Mouse (Mus musculus): ENCODE data around the gene Mbd3. TPM values are rescaled to one million over a fixed set of nuclear protein-coding genes. Genes with fewer than 3 reads are reported as not detected.

The Mbd3 gene
- total RNA-seq, 2 experiments from 2014 or later = 139 to 150 TPM

- no peak overlapping the region for H3K4me3 ChIP-seq
- intact Hi-C loops (cut with DNase I) = no loop called here
- no peak for TF ChIP-seq CTCF (IDR thresholded peaks at IDR 0.05)
These were observed 22.5 kb upstream of the Mbd3 start for GRCm38 (mm10) chr10:80421651-80422472.

DNA sequence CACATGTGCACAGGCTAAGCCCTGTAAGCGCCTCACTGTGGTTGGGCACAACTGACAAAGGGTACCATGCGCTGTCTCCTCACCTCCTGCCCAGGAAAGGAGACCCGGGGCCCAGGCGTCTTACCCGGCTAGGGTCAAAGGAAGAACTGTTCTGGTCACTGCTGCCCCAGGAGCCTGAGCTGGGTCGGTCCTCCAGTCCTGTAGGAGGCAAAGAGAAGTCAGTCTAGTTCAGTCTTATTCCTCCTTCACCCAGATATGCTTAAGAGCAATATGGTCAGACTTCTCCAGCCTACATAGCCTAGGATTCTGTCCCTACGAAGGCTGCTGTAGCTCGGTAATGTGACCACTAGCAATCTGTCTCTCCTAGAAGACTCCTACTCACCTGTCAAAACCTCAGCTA is 21.9 kb upstream of the Mbd3 start:
- Histone ChIP-seq H3K27ac (no peak overlapping the region), H3K4me3 (no peak overlapping the region)
- intact Hi-C loops (cut with DNase I) = no loop called here
- TF ChIP-seq CTCF (IDR thresholded peaks at IDR 0.05) = no peak
- DNase-seq (ENCODE audit: extremely low spot score in 1 of 2, low spot score in 2 of 2) = no peak

More at GRCm38 (mm10) chr10:80421651-80422472, 22.5 kb upstream of the Mbd3 start:
- no peak overlapping the region for H3K27ac ChIP-seq
- DNase-seq (ENCODE audit: extremely low spot score in 1 of 2, low spot score in 2 of 2) = no peak

- no peak for TF ChIP-seq CTCF (IDR thresholded peaks at IDR 0.05)
- H3K27ac ChIP-seq = no peak overlapping the region
- intact Hi-C loops (cut with DNase I) = no loop called here
- no peak overlapping the region for H3K4me3 ChIP-seq
- DNase-seq (ENCODE audit: extremely low spot score in 1 of 2, low spot score in 2 of 2) = no peak
These were observed 21.4 kb upstream of the Mbd3 start for GRCm38 (mm10) chr10:80420729-80421128.

DNA sequence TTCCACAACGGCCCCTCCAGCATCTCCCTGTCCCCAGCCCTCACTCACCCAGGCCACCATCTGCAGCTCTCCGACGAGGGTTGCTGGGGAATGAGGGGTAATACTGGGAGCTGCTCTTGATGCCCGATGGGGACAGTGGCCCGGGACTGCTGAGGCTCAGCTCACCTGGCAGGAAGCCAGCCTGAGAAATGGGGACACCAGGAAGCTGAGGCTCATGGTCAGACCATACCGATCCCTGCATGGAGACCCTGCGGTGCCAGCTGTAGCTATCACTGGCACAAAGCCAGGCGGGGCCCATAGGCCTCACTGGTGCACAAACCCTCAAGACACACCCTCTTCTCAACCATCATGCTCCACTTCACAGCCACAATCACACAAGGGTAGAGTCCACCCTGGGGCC is 20.1 kb upstream of the Mbd3 start:
- H3K27ac ChIP-seq = no peak overlapping the region
- no peak overlapping the region for H3K4me3 ChIP-seq
- no peak for TF ChIP-seq CTCF (IDR thresholded peaks at IDR 0.05)
- intact Hi-C loops (cut with DNase I) = no loop called here
- DNase-seq (ENCODE audit: extremely low spot score in 1 of 2, low spot score in 2 of 2) = no peak

DNA sequence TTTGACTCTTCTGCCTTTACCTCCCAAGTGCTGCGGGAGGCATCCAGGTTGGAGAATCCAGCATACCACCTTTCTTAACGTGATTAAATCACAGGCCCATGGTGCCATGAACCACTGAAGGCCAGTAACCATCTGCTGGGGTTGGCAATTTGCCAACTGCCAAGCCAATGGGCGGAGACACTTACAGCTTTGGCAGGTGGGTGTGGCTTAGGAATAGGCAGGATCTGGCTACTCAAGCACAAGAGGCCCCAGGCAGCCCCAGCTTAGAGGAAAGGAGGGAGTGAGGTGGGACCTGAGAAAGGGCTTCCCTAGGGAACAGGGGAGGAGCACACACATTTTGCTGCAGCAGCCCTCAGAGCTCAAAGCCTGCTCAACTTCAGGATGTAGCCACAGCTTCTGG is 19.0 kb upstream of the Mbd3 start:
- intact Hi-C loops (cut with DNase I) = no loop called here
- Histone ChIP-seq H3K27ac (no peak overlapping the region), H3K4me3 (no peak overlapping the region)
- DNase-seq (ENCODE audit: extremely low spot score in 1 of 2, low spot score in 2 of 2) = no peak
- no peak for TF ChIP-seq CTCF (IDR thresholded peaks at IDR 0.05)

DNA sequence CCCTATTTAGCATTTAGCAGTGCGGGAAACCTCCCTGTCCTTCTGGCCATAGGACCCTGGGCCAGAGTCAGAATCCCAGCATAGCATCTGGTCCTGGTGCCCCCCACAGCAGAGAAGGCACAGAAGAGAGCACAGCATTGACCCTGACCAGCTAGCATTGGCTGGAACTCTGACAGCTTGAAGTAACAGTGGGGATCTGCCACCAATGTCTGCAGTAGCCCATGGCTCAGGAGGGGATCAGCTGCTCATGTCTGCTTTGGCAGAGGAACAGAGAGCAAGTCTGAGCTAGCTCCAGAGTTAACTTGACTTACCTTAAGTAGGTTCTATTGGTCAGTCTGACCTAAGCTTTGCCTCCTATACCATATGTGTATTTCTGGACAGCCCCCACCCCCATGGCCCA is 18.5 kb upstream of the Mbd3 start:
- TF ChIP-seq CTCF (IDR thresholded peaks at IDR 0.05) = no peak
- Histone ChIP-seq H3K27ac (no peak overlapping the region), H3K4me3 (no peak overlapping the region)
- DNase-seq (ENCODE audit: extremely low spot score in 1 of 2, low spot score in 2 of 2) = no peak
- intact Hi-C loops (cut with DNase I) = no loop called here

- no peak for TF ChIP-seq CTCF (IDR thresholded peaks at IDR 0.05)
- Histone ChIP-seq H3K4me3 (no peak overlapping the region), H3K27ac (no peak overlapping the region)
- intact Hi-C loops (cut with DNase I) = no loop called here
- no peak for DNase-seq (ENCODE audit: extremely low spot score in 1 of 2, low spot score in 2 of 2)
These were observed 18.0 kb upstream of the Mbd3 start for GRCm38 (mm10) chr10:80417371-80417770.

GRCm38 (mm10) chr10:80415566-80415965 is 16.2 kb upstream of the Mbd3 start:
- DNase-seq (ENCODE audit: extremely low spot score in 1 of 2, low spot score in 2 of 2) = no peak
- intact Hi-C loops (cut with DNase I) = no loop called here
- Histone ChIP-seq H3K4me3 (no peak overlapping the region), H3K27ac (no peak overlapping the region)
- no peak for TF ChIP-seq CTCF (IDR thresholded peaks at IDR 0.05)

- Histone ChIP-seq H3K27ac (peak overlapping the region; percentile 40), H3K4me3 (no peak overlapping the region)
- no peak for TF ChIP-seq CTCF (IDR thresholded peaks at IDR 0.05)
- intact Hi-C loops (cut with DNase I) = no loop called here
- peak; percentile 55 to 69 for DNase-seq (ENCODE audit: extremely low spot score in 1 of 2, low spot score in 2 of 2)
These were observed 13.5 kb upstream of the Mbd3 start for GRCm38 (mm10) chr10:80412656-80413541.

DNA sequence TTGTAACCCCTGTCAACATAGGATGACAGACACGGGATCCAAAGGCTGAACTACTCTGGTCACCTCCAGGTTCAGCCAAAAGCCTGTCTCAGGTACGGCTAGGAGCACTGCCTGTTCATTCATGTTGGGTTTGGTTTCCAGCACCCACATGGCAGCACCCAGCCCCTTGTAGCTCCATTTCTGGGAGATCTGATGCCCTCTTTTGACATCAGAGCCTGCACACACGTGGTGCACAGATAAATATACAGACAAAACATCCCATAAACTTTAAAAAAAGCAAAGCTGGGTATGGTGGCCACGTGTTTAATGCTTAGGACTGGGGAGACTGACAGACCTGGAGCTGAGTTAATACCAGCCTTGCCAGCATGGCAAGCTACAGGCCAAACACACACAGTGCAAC is 8.6 kb upstream of the Mbd3 start:
- TF ChIP-seq CTCF (IDR thresholded peaks at IDR 0.05) = no peak
- intact Hi-C loops (cut with DNase I) = no loop called here
- H3K27ac ChIP-seq = no peak overlapping the region
- H3K4me3 ChIP-seq = no peak overlapping the region
- no peak for DNase-seq (ENCODE audit: extremely low spot score in 1 of 2, low spot score in 2 of 2)

- H3K4me3 ChIP-seq = peak within 1 kb of the TSS; percentile 87
- peak within 1 kb of the TSS; percentile 90 for H3K27ac ChIP-seq
- DNase-seq (ENCODE audit: extremely low spot score in 1 of 2, low spot score in 2 of 2) = peak; percentile 91
- no peak for TF ChIP-seq CTCF (IDR thresholded peaks at IDR 0.05)
- intact Hi-C loops (cut with DNase I) = loop anchor here (1.0 kb wide), 1 partner anchor 26 kb away; the partner anchor contains the start of gene Tcf3
These were observed 7.5 kb upstream of the Mbd3 start, which contains the start of gene Uqcr11 for GRCm38 (mm10) chr10:80406684-80407501. TSS of gene Uqcr11 (minus strand) at chr10:80406830.

Measured in left cerebral cortex, adult 2 months (tissue).